Mouse (Mus musculus) forebrain, embryonic 11.5 days (tissue): Measurements from ENCODE around the gene Atg7. TPM values are rescaled to one million over a fixed set of nuclear protein-coding genes. Genes with fewer than 3 reads are reported as not detected.

ENCODE experiments used
- ATAC-seq: fragments of 200-750 bp; cut with Nextera tagmentation; replicated peaks from 2 replicates; pipeline ENCODE4 v1.8.0; 2017; ENCODE audit warnings: moderate TSS enrichment; ENCODE audit not compliant: low FRiP score
- DNase-seq: peaks from one replicate; pipeline ENCODE4 v3.0.0-alpha.2; 2017; ENCODE audit warnings: low spot score
- H3K27ac ChIP-seq: fragments of 300-500 bp; sonication (generic); 2 replicates; pipeline ENCODE4 v1.5.1; 2014; ENCODE audit warnings: low read depth, low read length
- H3K27me3 ChIP-seq: fragments of 300-500 bp; sonication (generic); 2 replicates; pipeline ENCODE4 v1.6.1; 2014; ENCODE audit warnings: mild to moderate bottlenecking, low read length, mixed read lengths; ENCODE audit not compliant: control insufficient read depth, insufficient read depth
- H3K36me3 ChIP-seq: fragments of 300-500 bp; sonication (generic); 2 replicates; pipeline ENCODE4 v1.6.1; 2014; ENCODE audit warnings: mild to moderate bottlenecking, low read length, moderate library complexity, mixed read lengths; ENCODE audit not compliant: control insufficient read depth, insufficient read depth
- H3K4me1 ChIP-seq: fragments of 300-500 bp; sonication (generic); replicated peaks from 2 replicates; pipeline ENCODE4 v1.6.1; 2014; ENCODE audit warnings: low read length, mixed read lengths; ENCODE audit not compliant: control insufficient read depth, insufficient read depth
- H3K4me2 ChIP-seq: fragments of 300-500 bp; sonication (generic); 2 replicates; pipeline ENCODE4 v1.6.1; 2014; ENCODE audit warnings: low read depth, mild to moderate bottlenecking, low read length, moderate library complexity, mixed read lengths; ENCODE audit not compliant: severe bottlenecking
- H3K4me3 ChIP-seq: fragments of 300-500 bp; sonication (generic); 2 replicates; pipeline ENCODE4 v1.5.1; 2014; ENCODE audit warnings: low read depth, low read length
- H3K9ac ChIP-seq: fragments of 300-500 bp; sonication (generic); 2 replicates; pipeline ENCODE4 v1.6.1; 2014; ENCODE audit warnings: low read length
- H3K9me3 ChIP-seq: fragments of 300-500 bp; sonication (generic); 2 replicates; pipeline ENCODE4 v1.6.1; 2016; ENCODE audit warnings: low read length, mixed read lengths; ENCODE audit not compliant: control insufficient read depth
- WGBS: fragments of 180-500 bp; shearing (Covaris S2); extraction: QIAGEN DNeasy Blood & Tissue Kit; methylation state at CpG from one replicate; pipeline ENCODE4 v1.1.7; 2014; 5-methylcytosine and 5-hydroxymethylcytosine counted together
- polyA plus RNA-seq: library from polyadenylated mRNA; unstranded; fragments of >200 nt; fragmentation: Nextera tagmentation; extraction: Ambion mirVana; gene quantifications from 2 replicates; pipeline ENCODE4 v1.2.1, GENCODE M21; 2014

Gene Atg7
- polyA plus RNA-seq, 1 experiment from 2014 or later: 20.3 TPM

DNA sequence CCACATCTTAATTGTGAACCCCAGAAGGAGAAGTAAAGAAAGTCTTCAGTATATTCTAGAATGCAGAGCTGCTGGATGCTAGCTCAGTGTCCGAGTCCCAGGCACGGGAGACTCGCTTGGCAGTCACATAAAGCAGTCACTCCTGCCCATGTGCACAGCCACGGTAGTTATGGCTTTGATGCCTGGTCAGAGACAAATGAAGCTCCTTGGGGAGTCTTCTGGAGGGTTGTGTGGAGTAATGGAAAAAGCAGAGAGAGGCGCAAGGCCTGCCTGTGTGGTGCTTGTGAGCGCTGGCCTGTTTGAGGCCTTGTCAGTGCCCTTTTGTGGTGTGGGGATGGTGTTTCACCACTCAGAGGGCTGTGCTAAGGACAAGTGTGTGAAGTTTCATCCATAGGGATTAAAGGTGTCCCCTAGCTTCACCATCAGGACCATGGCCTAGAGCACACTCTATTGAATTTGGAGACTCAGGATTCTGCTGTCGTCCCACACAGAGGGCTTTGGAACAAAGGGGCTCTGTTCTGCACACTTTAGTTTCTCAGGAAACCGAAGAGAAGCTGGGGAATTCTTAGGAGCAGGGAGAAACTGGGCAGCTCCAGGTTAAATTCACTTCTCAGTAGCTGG is 161.1 kb downstream of the Atg7 start:
- Histone ChIP-seq H3K36me3 (no peaks in the 10 kb centered on the region), H3K4me3 (no peak overlapping the region), H3K4me2 (no peak overlapping the region), H3K4me1 (peaks cover 5% of the 10 kb centered on the region; the same call in 1 of the 2 replicates), H3K9ac (no peak overlapping the region; the same call in 1 of the 2 replicates), H3K27ac (peak overlapping the region; percentile 50; the same call in 1 of the 2 replicates), H3K9me3 (no peaks in the 10 kb centered on the region), H3K27me3 (no peaks in the 10 kb centered on the region)
- WGBS: 46% methylated on average over 8 of the region's 8 CpGs
- DNase-seq (no peak), ATAC-seq (no peak)

DNA sequence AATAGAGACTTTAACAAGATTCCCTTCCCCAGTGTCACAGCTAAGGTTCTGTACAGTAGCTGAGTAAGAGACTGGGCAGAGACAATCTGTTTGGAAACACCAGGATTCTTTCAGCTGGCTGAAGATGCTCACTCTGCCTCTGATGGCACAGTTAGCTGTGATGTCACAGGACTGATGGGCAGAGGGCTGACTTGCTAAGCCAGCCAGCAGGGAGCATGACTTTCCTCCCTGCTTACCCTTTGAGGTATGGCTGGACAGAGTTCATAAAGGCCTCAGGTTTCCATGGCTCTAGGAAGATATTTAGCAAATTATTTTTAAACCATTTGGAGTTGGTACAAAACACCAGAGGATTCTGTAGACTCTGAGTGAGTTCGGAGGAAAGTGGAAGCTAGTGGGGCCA is 162.0 kb downstream of the Atg7 start:
- WGBS: 83% methylated on average over 1 of the region's 1 CpGs
- DNase-seq: no peak
- H3K4me1 ChIP-seq: peaks cover 5% of the 10 kb centered on the region; the same call in 1 of the 2 replicates
- H3K9ac ChIP-seq: no peak overlapping the region
- H3K4me3 ChIP-seq: no peak overlapping the region
- H3K36me3 ChIP-seq: no peaks in the 10 kb centered on the region
- no peaks in the 10 kb centered on the region for H3K27me3 ChIP-seq
- H3K4me2 ChIP-seq: no peak overlapping the region
- H3K9me3 ChIP-seq: no peaks in the 10 kb centered on the region
- H3K27ac ChIP-seq: no peak overlapping the region
- ATAC-seq: no peak

DNA sequence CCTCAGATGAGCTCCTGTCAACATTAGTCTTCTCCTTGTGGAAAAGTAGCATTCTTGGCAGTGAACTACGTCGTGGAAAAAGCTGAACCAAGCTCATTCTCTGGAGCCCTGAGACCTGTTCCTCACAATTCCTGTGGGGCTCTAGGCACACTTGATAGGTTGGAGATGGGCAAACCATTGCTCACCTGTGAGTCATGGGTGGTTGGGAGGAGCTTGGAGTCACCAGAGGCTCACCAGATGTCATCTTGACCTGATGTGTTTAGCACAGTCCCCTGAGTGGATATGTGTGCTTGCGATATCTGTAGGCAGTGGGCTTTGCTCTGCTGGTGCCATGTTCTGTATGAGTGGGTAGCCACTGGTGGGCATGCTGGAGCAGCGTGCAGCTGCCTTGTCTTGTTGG is 163.0 kb downstream of the Atg7 start:
- ATAC-seq: no peak
- 94% methylated on average over 4 of the region's 4 CpGs for WGBS
- Histone ChIP-seq H3K9ac (no peak overlapping the region), H3K9me3 (no peaks in the 10 kb centered on the region), H3K4me1 (peaks cover 5% of the 10 kb centered on the region; the same call in 1 of the 2 replicates), H3K27me3 (no peaks in the 10 kb centered on the region), H3K4me3 (no peak overlapping the region), H3K4me2 (no peak overlapping the region), H3K27ac (no peak overlapping the region), H3K36me3 (no peaks in the 10 kb centered on the region)
- DNase-seq: no peak

DNA sequence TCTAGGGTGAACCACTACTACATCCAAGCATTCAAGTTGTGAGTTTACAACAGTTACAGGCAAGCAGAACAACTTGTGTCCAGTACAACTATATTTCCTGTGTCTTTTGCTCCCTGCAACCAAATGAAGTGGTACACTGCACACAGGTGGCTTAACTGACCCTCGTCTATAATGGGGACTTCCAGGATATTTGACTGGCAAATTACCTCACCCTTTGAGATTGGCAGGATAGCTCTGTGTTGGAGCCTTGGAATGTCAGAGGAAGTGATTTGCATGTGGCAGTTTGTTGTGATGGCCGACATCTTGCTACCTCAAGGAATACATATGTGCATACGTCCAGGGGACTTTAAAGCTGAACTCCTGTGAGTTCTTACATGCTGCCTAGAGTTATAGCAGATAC is 164.6 kb downstream of the Atg7 start:
- Histone ChIP-seq H3K36me3 (no peaks in the 10 kb centered on the region), H3K4me3 (no peak overlapping the region), H3K4me1 (peaks cover 5% of the 10 kb centered on the region; the same call in 1 of the 2 replicates), H3K27me3 (no peaks in the 10 kb centered on the region), H3K27ac (no peak overlapping the region), H3K9ac (no peak overlapping the region), H3K4me2 (no peak overlapping the region), H3K9me3 (no peaks in the 10 kb centered on the region)
- 78% methylated on average over 3 of the region's 3 CpGs for WGBS
- DNase-seq (no peak), ATAC-seq (no peak)

DNA sequence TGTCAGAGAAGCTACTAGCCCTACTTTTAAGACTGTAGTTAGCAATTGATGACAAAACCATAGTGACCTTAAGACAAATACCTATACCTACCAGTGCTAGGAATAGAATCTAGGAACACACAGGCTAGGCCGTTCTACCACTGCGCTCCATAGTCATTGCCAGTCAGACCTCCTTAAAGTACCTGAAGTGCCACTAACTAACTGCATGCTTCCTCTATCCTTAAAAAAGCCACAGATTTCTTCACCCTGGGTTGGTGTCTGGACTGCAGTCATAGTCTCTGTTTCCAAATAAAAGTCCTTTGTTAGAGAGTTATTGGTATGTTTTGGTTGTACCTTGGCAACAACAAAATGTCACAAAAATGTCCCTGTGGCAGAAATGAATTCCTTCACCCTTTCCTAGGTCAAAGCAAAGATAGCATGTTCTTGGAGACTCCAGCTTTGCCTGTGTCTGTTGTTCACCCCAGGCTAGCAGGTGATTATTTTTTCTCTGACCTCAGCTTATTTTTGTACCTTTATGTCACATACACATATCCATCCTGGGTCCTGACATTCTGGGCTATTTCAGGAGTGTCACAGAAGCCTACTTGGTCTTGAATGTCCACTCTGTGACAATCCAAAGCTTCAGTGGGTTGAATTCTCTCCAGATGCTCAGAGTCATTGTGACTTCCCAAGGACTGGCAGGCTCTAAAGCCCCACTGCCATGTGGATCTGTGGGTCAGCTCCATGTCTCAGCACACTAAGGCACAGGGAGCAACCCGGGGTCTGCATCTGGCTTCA is 165.9 kb downstream of the Atg7 start:
- Histone ChIP-seq H3K9me3 (no peaks in the 10 kb centered on the region), H3K9ac (no peak overlapping the region), H3K4me2 (no peak overlapping the region), H3K27ac (no peak overlapping the region), H3K4me1 (peaks cover 4% of the 10 kb centered on the region; the same call in 1 of the 2 replicates), H3K4me3 (no peak overlapping the region), H3K36me3 (no peaks in the 10 kb centered on the region), H3K27me3 (no peaks in the 10 kb centered on the region)
- DNase-seq (no peak), ATAC-seq (no peak)
- 91% methylated on average over 3 of the region's 3 CpGs for WGBS

DNA sequence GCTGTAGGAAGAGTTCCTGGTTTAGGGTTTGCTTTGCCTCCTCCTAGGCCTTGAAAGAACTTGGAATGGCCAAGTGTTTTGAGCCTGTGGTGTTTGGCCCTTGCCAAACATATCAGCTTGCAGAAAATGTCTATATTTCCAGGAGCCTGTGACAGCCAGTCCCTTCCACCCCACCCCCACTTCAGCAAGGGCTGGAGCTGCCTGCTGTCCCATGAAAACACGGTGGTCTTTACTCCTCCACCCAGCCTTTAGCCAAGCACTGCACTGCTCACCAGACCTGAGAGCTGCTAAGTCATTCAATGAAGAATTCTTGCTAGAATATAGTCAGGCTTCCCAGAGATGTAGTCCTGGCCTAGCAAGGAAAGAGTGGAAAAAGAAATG is 166.5 kb downstream of the Atg7 start:
- no peak for ATAC-seq
- H3K9ac ChIP-seq: no peak overlapping the region
- no peaks in the 10 kb centered on the region for H3K27me3 ChIP-seq
- no peaks in the 10 kb centered on the region for H3K9me3 ChIP-seq
- H3K27ac ChIP-seq: no peak overlapping the region
- no peak overlapping the region for H3K4me3 ChIP-seq
- no peak overlapping the region for H3K4me2 ChIP-seq
- no peak for DNase-seq
- 78% methylated on average over 1 of the region's 1 CpGs for WGBS
- H3K4me1 ChIP-seq: no peaks in the 10 kb centered on the region
- H3K36me3 ChIP-seq: no peaks in the 10 kb centered on the region

DNA sequence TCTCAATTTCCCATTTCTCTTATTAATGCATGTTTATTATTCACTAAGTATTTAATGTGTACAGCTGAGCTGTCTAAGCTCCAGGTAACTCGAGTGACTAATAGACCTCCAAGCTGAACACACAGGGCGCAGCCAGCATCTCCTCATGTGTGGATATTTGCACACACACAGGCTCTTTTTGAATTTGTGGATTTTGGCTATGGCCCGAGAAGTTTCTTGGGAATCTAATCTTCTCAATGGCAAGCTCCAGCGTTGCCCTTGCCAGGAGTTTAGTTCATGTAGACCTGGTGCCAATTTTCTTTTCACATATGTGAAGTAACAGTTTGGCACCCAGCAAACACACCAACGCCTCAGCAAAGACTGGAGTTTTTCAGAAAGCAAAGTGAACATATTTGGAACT is 169.4 kb downstream of the Atg7 start:
- H3K27ac ChIP-seq: no peak overlapping the region
- no peaks in the 10 kb centered on the region for H3K9me3 ChIP-seq
- no peak overlapping the region for H3K4me3 ChIP-seq
- ATAC-seq (no peak), DNase-seq (no peak)
- no peak overlapping the region for H3K4me2 ChIP-seq
- no peaks in the 10 kb centered on the region for H3K4me1 ChIP-seq
- no peaks in the 10 kb centered on the region for H3K36me3 ChIP-seq
- WGBS: 87% methylated on average over 5 of the region's 5 CpGs
- no peak overlapping the region for H3K9ac ChIP-seq
- no peaks in the 10 kb centered on the region for H3K27me3 ChIP-seq

DNA sequence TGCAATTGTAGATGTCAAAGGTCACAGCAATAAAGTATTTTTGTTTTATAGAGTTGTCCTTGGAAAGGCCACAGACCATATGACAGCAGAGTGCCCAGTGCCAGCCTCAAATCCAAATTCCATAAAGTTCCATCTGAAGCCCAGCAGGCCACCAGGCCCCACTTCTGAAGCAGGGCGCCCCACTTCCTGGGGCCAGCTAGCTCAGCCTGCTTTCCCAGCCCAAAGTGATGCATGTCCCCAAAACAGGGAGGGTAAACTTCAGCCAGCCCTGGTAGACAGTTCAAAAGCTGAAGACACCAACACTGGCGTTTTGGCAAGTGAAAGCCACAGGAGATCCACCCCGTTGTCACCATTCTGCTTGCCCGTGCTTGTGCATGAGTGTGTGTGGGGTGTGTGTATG is 169.9 kb downstream of the Atg7 start:
- no peak overlapping the region for H3K9ac ChIP-seq
- no peak for ATAC-seq
- H3K4me1 ChIP-seq: no peaks in the 10 kb centered on the region
- H3K27me3 ChIP-seq: no peaks in the 10 kb centered on the region
- no peaks in the 10 kb centered on the region for H3K9me3 ChIP-seq
- DNase-seq: no peak
- H3K4me2 ChIP-seq: no peak overlapping the region
- H3K4me3 ChIP-seq: no peak overlapping the region
- no peak overlapping the region for H3K27ac ChIP-seq
- WGBS: 88% methylated on average over 4 of the region's 4 CpGs
- no peaks in the 10 kb centered on the region for H3K36me3 ChIP-seq
